Mouse (Mus musculus) NIH3T3 (cell line): Measurements from ENCODE around the gene Rbm20.
"Not testable (repeated sequence)": the region's sequence is repeated elsewhere in the genome, so short reads cannot be mapped to it uniquely, and the experiment has no call there.

Experiments
- DNase-seq: peaks from one replicate; pipeline ENCODE4 v3.0.0-alpha.2; 2012; ENCODE audit warnings: low read depth

Rbm20 gene

GRCm38 (mm10) chr19:53792976-53793897 is 116.1 kb downstream of the Rbm20 start:
- no peak for DNase-seq

- DNase-seq = no peak
Measured at GRCm38 (mm10) chr19:53793994-53794890, 117.1 kb downstream of the Rbm20 start.

- DNase-seq = peak; percentile 57
Measured at GRCm38 (mm10) chr19:53794996-53795395, 117.9 kb downstream of the Rbm20 start.

- no peak for DNase-seq
Measured at GRCm38 (mm10) chr19:53796020-53796419, 118.9 kb downstream of the Rbm20 start.

GRCm38 (mm10) chr19:53797770-53798169 is 120.7 kb downstream of the Rbm20 start:
- DNase-seq = peak; percentile 64

- DNase-seq = no peak
Measured at GRCm38 (mm10) chr19:53799885-53800284, 122.8 kb downstream of the Rbm20 start.

- DNase-seq = peak; percentile 99
Measured at GRCm38 (mm10) chr19:53800365-53800999, 123.4 kb downstream of the Rbm20 start.

- no peak for DNase-seq
Measured at GRCm38 (mm10) chr19:53801380-53801779, 124.3 kb downstream of the Rbm20 start.

- DNase-seq = no peak
Measured at GRCm38 (mm10) chr19:53801789-53802683, 124.9 kb downstream of the Rbm20 start.

GRCm38 (mm10) chr19:53803954-53804353 is 126.8 kb downstream of the Rbm20 start:
- no peak for DNase-seq

GRCm38 (mm10) chr19:53805063-53805462 is 128.0 kb downstream of the Rbm20 start:
- no peak for DNase-seq

- DNase-seq = no peak
Measured at GRCm38 (mm10) chr19:53806126-53806525, 129.0 kb downstream of the Rbm20 start.

GRCm38 (mm10) chr19:53806526-53807275 is 129.6 kb downstream of the Rbm20 start:
- not testable (repeated sequence) for DNase-seq

GRCm38 (mm10) chr19:53807276-53807801 is 130.2 kb downstream of the Rbm20 start:
- no peak for DNase-seq

- no peak for DNase-seq
Measured at GRCm38 (mm10) chr19:53808041-53808777, 131.1 kb downstream of the Rbm20 start.

GRCm38 (mm10) chr19:53809185-53809861 is 132.2 kb downstream of the Rbm20 start:
- DNase-seq = no peak

GRCm38 (mm10) chr19:53810024-53810423 is 132.9 kb downstream of the Rbm20 start:
- DNase-seq = no peak

- DNase-seq = no peak
Measured at GRCm38 (mm10) chr19:53810584-53810983, 133.5 kb downstream of the Rbm20 start.

- DNase-seq = no peak
Measured at GRCm38 (mm10) chr19:53813576-53813975, 136.5 kb downstream of the Rbm20 start.
